Mouse (Mus musculus): ENCODE data around the gene Fam214b.

Fam214b gene

DNA sequence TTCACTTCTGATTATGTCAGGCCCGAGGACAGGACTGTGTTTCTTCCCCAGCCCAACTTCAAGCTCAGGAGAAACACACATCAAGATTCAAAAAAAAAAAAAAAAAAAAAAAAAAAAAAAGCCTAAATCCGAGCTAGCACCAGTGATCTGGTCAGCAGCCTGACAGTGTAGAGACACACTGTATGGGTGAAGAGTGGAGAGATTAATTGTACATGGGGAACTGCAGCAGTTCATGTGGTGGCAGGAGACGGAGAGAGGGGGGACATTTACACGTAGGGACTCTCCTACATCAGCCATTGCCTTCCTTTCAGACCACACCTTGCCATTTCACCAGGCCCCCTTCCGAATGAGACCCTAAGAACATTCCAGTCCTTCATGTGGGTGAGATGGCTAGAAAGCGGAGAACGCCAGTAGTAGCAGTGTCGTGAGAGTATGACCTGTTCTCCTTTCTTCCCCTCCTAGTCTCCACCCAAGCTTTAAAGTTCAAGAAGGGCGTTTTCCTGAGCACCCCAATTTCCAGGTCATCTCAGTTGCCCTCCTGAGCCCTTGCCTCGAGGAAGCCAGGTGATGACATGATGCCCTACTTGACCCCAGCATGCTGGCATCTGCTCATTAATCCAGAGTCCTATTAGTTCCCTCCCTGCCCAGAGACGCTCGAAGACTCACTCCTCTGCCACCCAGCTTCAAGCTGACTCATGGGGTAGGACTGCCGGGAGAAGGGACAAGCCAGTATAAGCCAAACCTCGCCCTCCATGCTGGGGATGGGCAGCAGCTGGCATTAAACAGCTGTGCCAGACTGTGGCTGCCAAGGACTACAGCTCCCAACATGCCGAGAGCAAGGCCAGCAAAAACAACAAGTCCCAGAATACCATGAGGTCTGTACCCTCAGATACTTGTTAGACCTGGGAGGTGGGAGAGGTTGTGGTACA is 7.2 kb downstream of the Fam214b start:
- no peak for DNase-seq (ENCODE audit: low spot score in 2 of 2)

DNA sequence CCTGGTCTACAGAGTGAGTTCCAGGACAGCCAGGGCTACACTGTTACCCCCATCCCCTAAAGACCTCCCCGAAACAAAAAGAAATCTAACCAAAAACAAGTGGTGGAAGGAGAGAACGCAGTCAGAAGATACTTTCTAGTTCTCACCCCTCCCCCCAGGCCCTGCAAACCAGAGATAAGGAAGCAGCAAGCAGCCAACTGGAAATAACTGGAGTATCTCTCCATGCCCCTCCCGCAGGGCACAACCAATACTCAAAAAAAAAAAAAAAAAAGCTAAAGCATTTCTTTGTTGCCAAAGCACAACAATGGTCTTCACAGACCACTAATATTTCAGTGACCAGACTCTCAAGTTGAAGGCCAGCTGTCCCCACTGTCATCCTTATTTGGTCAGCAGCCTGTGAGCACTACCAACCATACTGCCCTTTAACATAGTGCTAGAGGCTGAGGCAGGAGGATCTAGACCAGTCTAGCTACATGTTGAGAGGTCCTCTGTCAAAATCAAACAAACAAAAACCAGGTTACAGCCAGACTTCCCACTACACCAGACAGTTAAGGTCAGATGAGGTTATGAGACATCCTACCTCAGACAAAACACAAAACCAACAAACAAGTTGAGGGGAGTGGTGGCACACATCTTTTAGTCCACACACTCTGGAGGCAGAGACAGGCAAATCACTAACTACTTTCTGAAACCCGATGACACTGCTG is 8.0 kb downstream of the Fam214b start:
- no peak for DNase-seq (ENCODE audit: low spot score in 2 of 2)

DNA sequence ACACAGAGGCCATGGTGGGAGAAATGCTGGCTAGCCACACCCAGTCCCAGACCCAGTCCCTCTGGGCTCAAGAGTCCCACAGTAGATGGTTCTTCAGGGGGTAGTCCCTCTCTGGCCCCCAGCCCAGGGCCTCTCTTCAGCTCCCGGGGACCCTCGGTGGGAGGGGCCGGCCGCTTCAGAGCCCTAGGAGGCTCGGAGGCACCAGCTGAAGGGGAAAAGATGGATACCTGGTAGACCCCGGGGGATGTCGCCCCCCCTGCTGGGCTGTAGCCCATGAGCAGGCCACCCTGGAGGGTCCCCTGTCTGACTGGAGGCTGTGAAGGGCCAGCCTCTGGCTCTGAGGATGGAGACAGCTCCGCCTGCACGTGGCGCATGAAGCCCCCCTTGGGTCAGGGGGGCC is 9.7 kb downstream of the Fam214b start:
- no peak for DNase-seq (ENCODE audit: low spot score in 2 of 2)

DNA sequence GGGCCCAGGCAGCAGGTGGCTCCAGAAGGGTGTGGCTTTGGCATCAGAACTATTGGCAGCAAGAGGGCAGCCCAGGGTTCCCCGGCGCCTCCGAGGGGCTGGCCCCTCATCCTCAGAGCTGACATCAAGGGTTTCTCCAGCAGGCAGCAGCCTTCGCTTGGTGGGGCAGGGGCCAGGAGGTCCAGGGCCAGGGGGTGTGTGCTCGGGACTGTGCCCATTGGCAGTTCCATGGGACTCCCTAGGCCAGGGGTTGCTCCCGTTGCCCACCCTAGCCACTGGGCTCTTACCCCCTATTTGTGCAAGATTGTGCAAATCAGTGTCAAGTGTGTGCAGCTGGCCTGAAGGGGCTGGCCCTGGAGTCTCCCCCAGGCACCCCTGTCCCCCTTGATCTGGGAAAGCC is 10.2 kb downstream of the Fam214b start:
- no peak for DNase-seq (ENCODE audit: low spot score in 2 of 2)

DNA sequence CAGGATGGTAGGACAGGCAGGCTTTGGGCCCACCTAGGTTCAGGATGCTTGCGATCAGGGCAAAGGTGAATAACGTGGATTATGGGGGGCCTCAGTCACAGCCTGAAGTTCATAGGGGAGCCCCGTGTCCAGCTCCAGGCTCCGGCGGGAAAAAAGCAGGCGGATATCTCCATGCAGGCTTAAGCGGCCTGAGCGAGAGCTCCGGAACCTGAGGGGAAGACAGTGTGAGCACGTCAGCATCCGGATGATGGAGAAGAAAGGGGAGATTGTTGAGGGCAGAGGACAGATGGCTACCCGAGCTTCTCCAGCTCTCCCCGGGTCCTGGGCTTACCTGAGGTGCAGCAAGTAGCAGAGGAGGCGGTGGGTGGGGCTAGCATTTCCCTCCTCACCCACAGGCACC is 12.5 kb downstream of the Fam214b start:
- DNase-seq (ENCODE audit: low spot score in 2 of 2) = no peak

DNA sequence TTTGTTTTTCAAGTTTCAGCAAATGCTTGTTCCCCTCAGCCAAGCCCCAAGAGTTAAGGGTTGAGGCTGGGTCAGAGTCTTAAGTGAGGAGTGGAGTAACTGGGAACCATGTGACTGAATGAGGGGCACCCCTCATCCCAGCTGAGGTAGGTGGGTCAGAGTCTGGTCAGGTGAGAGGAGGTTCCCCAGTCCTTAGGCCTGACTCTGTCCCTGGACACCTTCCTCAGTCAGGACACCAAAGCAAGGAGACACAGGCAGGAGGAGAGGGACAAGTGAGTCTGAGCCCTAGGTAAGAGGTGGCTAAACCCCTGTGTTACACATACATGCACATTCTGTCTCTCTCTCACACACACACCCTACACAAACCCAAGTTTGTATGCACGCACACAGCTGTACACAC is 13.5 kb downstream of the Fam214b start:
- no peak for DNase-seq (ENCODE audit: low spot score in 2 of 2)

DNA sequence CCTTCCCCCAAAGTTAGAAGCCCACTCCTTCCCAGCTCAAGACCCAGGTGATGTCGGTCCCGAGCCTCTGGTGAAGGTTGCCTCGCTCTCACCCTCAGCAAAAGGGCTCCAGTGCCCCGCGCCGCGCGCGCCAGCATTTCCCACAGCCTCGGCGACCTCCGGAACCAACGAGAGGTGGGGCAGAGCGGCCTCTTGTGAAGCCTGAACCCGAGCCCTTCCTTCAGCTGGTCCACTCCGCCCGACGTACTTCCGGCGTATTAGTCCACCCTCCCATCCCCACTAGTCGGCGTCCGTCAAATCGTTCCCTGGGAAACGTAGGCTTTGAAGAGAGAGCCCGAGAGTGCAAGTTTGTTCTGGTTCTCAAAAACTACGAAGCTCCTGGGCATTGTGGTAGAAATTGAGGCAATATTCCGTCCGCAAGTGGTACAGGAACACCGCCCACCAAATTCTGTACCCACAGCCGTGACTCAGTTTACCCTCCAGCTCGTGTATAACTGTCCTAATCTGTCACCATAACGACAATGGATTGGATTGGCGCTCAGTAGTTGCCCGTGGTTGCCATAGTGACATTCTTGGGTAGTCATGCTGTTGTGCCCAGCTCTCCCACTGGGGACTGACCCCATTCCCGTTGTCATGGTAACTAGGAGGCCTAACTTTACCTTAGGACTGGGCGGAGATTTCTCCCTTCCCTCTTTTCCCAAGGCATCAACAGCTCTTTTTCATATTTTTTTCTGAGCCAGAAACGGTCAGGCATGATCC is 14.6 kb downstream of the Fam214b start, which contains the start of gene Stoml2:
Gene Stoml2 (minus strand): TSS at position 474 of the 759 bp plus-strand sequence.
- DNase-seq (ENCODE audit: low spot score in 2 of 2) = peak; percentile 90 to 94

DNA sequence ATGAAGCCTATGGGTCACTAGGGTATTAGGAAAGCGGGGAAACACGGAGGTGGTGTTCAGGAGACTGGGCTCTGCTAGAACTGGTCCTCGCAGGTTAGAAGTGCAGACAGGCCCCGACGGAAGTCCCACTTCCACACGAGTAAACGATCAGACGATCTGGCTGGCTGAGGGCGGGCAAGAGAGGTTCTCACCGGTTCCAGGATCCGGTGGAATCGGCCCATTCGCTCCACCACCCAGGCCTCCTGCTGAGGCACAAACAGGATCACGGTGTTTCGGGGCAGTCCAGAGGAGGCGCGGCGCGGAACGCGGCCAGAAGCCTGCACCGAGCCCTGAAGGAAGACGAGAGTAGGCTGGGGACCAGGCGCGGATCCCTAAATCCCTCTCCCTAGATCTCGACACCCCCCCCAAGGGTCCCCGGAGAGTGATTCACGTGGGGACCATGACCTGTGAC is 15.2 kb downstream of the Fam214b start:
- no peak for DNase-seq (ENCODE audit: low spot score in 2 of 2)

DNA sequence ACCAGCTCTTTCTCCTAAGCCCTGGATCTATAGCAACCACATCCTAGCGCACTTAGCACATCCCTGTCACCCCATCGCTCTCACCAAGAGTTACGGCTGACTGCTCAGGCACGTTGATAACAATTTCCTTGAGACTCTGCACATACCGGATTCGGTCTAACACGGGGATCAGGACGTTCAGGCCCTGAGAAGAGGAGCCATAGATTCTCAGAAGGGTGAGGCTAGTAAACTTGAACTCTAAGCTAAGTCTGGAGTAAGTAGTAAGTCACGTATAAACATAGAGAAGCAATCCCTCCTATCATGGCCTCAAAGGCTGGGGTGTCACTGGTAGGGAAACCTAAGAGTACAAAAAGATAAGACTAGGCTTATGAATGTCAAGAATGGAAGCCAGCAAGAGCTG is 15.7 kb downstream of the Fam214b start:
- DNase-seq (ENCODE audit: low spot score in 2 of 2) = no peak

DNA sequence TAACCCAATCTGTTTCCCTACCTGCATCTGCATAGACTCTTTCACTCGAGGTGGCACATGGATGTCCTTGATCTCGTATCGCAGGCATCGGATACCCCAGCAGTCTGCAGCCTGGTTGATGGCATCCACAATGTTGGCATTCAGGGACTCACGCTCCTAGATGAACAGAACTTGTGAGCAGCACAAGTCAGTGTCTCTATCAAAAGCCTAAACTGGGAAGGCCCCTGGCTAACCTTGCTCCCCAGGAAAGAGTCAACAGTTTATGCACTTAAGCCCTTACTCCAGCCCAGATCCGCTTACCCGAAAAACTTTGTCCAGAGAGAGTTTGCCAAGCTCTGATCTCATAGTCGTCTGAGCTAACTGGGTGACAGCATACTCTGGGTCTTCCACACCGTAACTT is 16.3 kb downstream of the Fam214b start:
- DNase-seq (ENCODE audit: low spot score in 2 of 2) = no peak

DNA sequence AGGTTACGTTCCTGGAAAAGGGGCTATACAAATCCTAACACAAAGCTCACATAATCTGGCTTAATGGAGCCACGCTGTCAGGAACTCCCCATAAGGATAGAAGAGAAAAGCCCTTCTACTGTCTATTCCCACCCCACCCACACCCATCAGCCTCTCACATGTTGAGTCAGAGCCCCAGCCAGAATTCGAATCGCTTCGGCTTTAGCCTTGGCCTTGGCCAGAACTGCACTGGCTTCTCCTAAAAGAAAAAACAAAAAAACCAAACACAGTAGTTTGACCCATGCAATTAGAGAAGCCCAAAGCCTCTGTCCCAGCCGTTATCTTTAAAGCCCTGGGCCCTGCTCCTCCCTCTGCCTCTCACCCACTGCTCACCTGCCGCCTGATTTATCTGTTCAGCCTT is 16.9 kb downstream of the Fam214b start:
- no peak for DNase-seq (ENCODE audit: low spot score in 2 of 2)

DNA sequence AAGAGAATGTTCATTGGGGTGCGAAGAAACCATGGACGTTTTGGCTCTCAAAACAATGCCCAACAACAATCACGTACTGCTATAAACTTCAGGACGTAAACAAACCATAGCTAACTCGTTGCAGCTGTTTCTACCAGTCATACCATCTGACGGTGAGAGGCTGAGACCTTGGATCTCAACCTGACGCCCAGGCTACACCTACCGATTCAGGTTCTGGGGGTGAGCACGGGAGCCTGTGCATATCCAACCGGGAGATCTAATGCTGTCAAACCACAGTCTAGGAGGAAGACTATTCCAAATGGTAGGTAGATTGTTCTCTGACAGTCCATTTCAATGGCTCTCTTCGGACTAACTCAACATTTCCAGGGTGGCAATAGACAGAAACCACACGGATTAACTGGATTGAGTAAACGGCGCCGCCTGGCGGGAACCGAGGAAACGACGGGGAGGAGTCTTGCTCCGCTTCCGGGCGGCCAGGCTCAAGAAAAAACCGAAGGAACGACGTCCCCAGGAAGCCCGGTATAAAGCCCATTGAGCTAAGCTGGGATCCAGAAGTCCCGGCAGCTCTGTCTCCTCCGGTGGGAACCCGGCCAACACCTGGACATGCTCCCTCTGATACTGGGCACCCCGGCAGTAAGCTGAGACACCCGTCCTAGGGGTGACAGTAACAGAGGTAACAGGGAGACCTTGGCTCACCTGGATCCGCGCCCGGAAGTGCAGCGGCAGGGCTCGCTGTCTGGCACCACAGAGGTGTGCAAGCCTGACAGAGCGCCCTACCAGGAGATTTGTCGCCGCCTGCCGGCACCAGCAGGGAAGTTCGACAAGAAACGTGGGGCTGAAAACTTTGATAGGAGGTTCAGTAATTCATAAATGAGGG is 20.7 kb downstream of the Fam214b start, which contains the start of gene Pigo:
Gene Pigo (minus strand): TSS at position 736 of the 877 bp plus-strand sequence.
- peak; percentile 88 to 90 for DNase-seq (ENCODE audit: low spot score in 2 of 2)

DNA sequence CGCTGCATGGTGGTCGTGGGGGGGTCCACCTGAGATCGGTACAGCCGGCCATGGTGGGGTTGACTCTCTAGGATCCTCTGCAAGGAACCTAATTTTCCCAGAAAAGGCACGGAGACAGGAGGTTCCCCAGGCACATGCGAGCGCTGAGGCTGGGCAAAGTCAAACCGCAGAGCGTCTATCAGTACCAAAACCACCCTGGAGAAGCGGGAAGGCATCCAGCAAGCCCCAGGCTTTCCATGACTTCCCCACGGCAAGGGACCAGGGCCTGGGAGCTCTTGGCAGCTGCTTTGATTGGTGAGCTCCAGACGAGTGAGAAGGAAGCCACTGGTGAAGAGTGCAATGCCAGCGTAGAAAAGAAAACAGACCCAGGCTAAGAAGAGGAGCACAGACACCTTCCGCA is 21.3 kb downstream of the Fam214b start:
- DNase-seq (ENCODE audit: low spot score in 2 of 2) = no peak

DNA sequence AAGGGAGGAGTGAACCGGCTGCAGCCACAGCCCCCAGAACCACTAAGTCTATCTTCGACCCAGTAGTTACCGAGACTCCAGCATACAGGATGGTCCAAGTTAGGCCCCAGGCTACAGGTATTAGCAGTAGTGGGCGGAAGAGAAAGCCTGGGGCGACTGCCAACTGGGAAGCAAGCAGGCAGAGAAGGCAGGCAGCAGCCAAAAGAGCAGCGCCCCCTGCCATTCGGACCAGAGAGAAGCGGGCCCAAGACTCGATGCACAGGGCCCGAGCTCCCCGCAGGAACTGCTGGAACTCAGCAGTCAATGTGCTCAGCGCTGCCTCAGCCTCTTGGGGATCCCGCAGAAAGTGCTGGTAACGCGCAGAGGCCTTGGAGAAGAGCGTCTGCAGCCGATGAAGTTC is 24.7 kb downstream of the Fam214b start:
- DNase-seq (ENCODE audit: low spot score in 2 of 2) = no peak

DNA sequence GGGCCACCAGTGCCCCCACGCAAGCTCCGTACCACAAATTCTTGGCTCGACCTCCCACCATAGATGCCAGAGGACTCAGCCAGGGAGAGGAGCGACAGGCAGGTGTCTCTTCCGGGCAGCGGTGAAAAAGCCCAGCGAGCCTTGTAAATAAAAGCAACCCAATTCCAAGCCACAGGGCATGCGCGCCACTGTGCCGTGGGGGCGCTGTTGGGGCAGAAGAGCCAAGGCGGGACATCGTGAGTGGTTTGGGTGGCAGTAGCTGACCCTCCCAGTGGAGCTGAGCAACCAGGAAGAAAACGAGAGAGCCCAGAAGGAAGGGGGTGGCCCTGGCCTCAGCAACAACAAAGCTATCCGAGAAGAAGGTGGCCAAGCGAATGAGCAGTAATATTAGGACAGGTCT is 25.1 kb downstream of the Fam214b start:
- no peak for DNase-seq (ENCODE audit: low spot score in 2 of 2)

DNA sequence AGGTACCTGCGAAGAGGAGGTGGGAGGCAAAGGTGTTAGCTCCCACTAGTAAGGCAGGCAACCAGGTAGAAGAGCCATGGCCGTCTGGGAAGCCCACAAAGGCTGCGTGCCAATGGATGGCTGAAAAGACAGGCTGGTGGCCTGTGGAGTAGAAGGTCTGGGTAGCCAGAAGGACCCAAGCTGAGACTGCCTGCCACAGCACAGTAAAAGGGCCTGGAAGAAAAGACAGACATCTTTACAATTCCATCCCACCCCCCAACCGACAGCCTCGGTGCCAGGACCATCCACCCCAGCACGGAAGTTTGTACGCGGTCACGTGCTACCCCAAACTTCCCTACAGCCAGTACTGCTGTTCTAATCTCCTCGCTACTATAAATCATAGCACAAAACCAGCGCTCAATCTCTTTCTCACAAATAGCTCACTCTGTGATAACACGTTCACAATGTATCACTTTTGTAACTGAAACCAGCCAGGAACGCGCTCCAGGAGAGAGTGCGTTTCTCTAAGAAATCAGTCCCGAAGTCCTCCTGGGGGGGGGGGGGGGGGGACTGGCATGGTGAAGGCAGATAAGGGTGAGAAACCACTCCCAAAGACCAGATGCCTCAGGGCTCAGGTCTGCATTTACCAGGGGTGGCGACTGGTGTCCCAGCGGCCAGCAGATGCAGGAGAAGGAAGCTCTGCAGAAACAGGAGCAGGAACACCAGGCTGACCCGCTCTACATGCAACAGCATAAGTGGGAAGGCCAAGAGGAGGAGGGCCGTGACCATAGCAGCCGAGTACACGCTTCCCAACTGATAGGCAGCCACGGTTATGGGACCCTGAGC is 26.2 kb downstream of the Fam214b start:
- DNase-seq (ENCODE audit: low spot score in 2 of 2) = no peak

DNA sequence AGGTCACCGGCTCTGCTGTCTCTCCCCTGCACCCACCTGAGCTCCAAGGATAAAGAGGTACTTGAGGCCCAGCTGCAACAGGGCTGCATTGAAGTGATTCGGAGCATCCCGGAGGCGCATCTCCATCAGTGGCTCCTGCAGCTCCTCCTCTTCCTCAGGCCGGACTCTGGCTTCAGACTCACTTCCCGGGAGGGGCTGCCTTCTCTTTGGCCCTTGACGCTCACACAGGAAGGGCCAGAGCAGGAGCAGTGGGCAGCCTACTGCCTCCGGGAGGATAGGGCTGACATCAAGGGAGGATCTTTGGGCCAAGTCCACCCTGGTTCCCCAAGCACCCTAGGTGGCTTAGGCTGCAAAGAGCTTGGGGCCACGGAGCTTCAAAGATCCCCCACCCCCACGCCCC is 26.8 kb downstream of the Fam214b start:
- DNase-seq (ENCODE audit: low spot score in 2 of 2) = no peak

DNA sequence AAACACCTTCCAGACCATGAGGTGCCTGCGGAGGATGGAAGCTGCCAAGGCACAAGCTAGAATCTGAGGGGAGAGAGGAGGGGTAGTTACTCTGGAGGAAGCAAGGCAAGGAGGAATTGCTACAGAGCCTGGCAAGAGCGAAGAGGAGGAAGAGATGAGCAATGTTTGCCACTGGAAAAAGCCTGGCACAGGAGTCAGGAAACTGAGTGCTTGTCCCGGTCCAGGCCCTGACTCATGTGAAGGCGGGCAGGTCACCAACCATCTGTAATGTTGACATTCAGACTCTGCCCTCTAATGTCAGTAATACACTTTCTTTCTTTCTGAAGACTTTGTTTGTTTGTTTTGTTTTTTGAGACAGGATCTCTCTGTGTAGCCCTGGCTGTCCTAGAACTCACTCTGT is 27.9 kb downstream of the Fam214b start:
- DNase-seq (ENCODE audit: low spot score in 2 of 2) = no peak

DNA sequence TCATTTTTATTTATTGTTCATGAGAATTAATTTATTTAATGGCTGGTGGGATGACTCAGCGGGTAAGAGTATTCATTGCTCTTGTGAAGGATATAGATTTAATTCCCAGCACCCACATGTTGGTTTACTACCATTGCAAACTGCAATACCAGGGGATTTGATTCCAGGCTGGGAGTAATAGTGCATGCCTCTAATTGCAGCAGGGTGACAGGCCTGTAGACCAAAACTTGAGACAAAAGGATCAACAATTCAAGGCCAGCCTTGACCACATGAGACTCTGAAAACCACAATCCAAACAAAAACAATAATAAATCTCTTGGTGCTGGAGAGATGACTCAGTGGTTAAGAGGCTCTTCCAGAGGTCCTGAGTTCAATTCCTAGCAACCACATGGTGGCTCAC is 33.9 kb downstream of the Fam214b start:
- no peak for DNase-seq (ENCODE audit: low spot score in 2 of 2)
